Comparison of ENCODE assay signal across 14 mouse cellular contexts in genomic region chr14:120294480-120294879, GRCm38 (mm10). TPM values are rescaled to one million over a fixed set of nuclear protein-coding genes. Genes with fewer than 3 reads are reported as not detected.
A peak's percentile ranks its signal among the peaks of the same experiment; 100 is the strongest.
DNase-seq lines count a peak whose midpoint lies in the region; ATAC-seq and TF ChIP-seq lines count a peak whose summit lies in the region.
"Had no signal": no experiment of that assay in that cellular context is flagged by ENCODE, and none has a peak within 500 bp of the region (broad histone marks: within the 10 kb centered on the region; RNA-seq: fewer than 3 reads in every experiment).

No protein-coding gene starts in this region.

- peaks cover 15% of the 10 kb centered on the region for H3K79me2 ChIP-seq in heart, adult 2 months (replicated peaks; ENCODE audit: control insufficient read depth, insufficient read depth, low read length)

- 0 out of 2 replicates have a peak overlapping the region, but pooled peaks have one; percentile 1 for H3K4me2 ChIP-seq in lung, embryonic 14.5 days
- no peak overlapping the region for H3K4me2 ChIP-seq in embryonic facial prominence, embryonic 12.5 days (replicated peaks)
- H3K4me2 ChIP-seq in limb, embryonic 11.5 days (ENCODE audit: low read depth, severe bottlenecking): no peak overlapping the region

- H3K27me3 ChIP-seq in heart, adult 2 months (ENCODE audit: control insufficient read depth, insufficient read depth, low read length): no peaks in the 10 kb centered on the region
- H3K27me3 ChIP-seq in lung, embryonic 14.5 days (ENCODE audit: insufficient read depth, low read length): no peaks in the 10 kb centered on the region
- H3K27me3 ChIP-seq in embryonic facial prominence, embryonic 12.5 days: no peaks in the 10 kb centered on the region
- no peaks in the 10 kb centered on the region for H3K27me3 ChIP-seq in limb, embryonic 11.5 days (ENCODE audit: control insufficient read depth, insufficient read depth, low read length)

- H3K36me3 ChIP-seq in heart, adult 2 months (ENCODE audit: control insufficient read depth, insufficient read depth, low read length): peaks cover 58% of the 10 kb centered on the region
- peaks cover 2% of the 10 kb centered on the region; the same call in 1 of the 2 replicates for H3K36me3 ChIP-seq in lung, embryonic 14.5 days (ENCODE audit: insufficient read depth)
- 0 out of 2 replicates have a peak, but pooled peaks cover 7% of the 10 kb centered on the region for H3K36me3 ChIP-seq in embryonic facial prominence, embryonic 12.5 days
- no peaks in the 10 kb centered on the region for H3K36me3 ChIP-seq in limb, embryonic 11.5 days (ENCODE audit: control insufficient read depth, insufficient read depth, low read length)

- H3K4me1 ChIP-seq in heart, adult 2 months (ENCODE audit: control insufficient read depth, insufficient read depth, low read length): peaks cover 55% of the 10 kb centered on the region
- H3K4me1 ChIP-seq in lung, embryonic 14.5 days (ENCODE audit: insufficient read depth): peaks cover 45% of the 10 kb centered on the region
- H3K4me1 ChIP-seq in embryonic facial prominence, embryonic 12.5 days: peaks cover 76% of the 10 kb centered on the region
- H3K4me1 ChIP-seq in limb, embryonic 11.5 days (ENCODE audit: control insufficient read depth, insufficient read depth, low read length): peaks cover 20% of the 10 kb centered on the region

- no peak for ATAC-seq in lung, embryonic 14.5 days (ENCODE audit: insufficient read depth)
- ATAC-seq in embryonic facial prominence, embryonic 12.5 days (ENCODE audit: insufficient number of reproducible peaks, insufficient read depth, low FRiP score, low TSS enrichment): no peak
- no peak for ATAC-seq in limb, embryonic 11.5 days (ENCODE audit: insufficient number of reproducible peaks, low FRiP score, low TSS enrichment, low read depth)
- no peak for ATAC-seq in megakaryocyte, adult 5-6 weeks (ENCODE audit: poor library complexity, severe bottlenecking)

- H3K9me3 ChIP-seq in lung, embryonic 14.5 days (ENCODE audit: low read depth, low read length): no peaks in the 10 kb centered on the region
- no peaks in the 10 kb centered on the region for H3K9me3 ChIP-seq in embryonic facial prominence, embryonic 12.5 days
- no peaks in the 10 kb centered on the region for H3K9me3 ChIP-seq in limb, embryonic 11.5 days (ENCODE audit: control insufficient read depth, low read length)
- H3K9me3 ChIP-seq: midbrain, embryonic 10.5 days had no signal

- no peak for DNase-seq in heart, adult 2 months
- no peak for DNase-seq in heart, adult 8-10 months (ENCODE audit: low spot score)
- DNase-seq in lung, embryonic 14.5 days: peak; percentile 26
- DNase-seq in lung, adult 18-20 months: no peak
- DNase-seq in limb, embryonic 11.5 days (ENCODE audit: low spot score): no peak
- DNase-seq in spleen, adult 12 weeks (ENCODE audit: low spot score): no peak
- DNase-seq: adrenal gland, postnatal 25 days; cerebellum, adult 11 months; kidney, postnatal 14 days; layer of hippocampus, postnatal 36 days had no signal

- peak overlapping the region; percentile 90 for H3K27ac ChIP-seq in heart, adult 2 months
- peak overlapping the region; percentile 86 for H3K27ac ChIP-seq in lung, embryonic 14.5 days (ENCODE audit: low read depth)
- H3K27ac ChIP-seq in embryonic facial prominence, embryonic 12.5 days: peak overlapping the region; percentile 67
- 0 out of 2 replicates have a peak overlapping the region, but pooled peaks have one; percentile 16 for H3K27ac ChIP-seq in limb, embryonic 11.5 days (replicated peaks; ENCODE audit: low read depth, low read length)
- H3K27ac ChIP-seq: liver, embryonic 14.5 days; midbrain, embryonic 10.5 days had no signal

- intact Hi-C loops in heart, adult 2 months (cut with DNase I): no loop called here

- no peak for TF ChIP-seq CTCF in heart, adult 2 months (IDR thresholded peaks at IDR 0.05)
- TF ChIP-seq CTCF in lung, embryonic 14.5 days (IDR thresholded peaks at IDR 0.05; ENCODE audit: low read depth): no peak

- 0 out of 2 replicates have a peak overlapping the region, but pooled peaks have one; percentile 9 for H3K4me3 ChIP-seq in heart, adult 2 months
- no peak overlapping the region for H3K4me3 ChIP-seq in lung, embryonic 14.5 days (ENCODE audit: low read depth, low read length)
- no peak overlapping the region for H3K4me3 ChIP-seq in embryonic facial prominence, embryonic 12.5 days
- H3K4me3 ChIP-seq in limb, embryonic 11.5 days (ENCODE audit: low read depth, low read length): no peak overlapping the region
- H3K4me3 ChIP-seq: midbrain, embryonic 10.5 days had no signal

- peak; percentile 19; the same call in 1 of the 2 replicates for TF ChIP-seq POLR2A in heart, adult 2 months (IDR thresholded peaks at IDR 0.05; ENCODE audit: insufficient read depth, low read depth, low read length)

- WGBS in heart, adult 2 months: 29% methylated on average over 6 of the region's 6 CpGs
- WGBS in lung, embryonic 14.5 days: 80% methylated on average over 6 of the region's 6 CpGs
- 81% methylated on average over 6 of the region's 6 CpGs for WGBS in embryonic facial prominence, embryonic 12.5 days
- 88% methylated on average over 6 of the region's 6 CpGs for WGBS in limb, embryonic 11.5 days

- peak; percentile 94 for TF ChIP-seq EP300 in heart, adult 2 months (IDR thresholded peaks at IDR 0.05; ENCODE audit: insufficient read depth, low read depth, low read length)

- H3K9ac ChIP-seq in heart, adult 2 months (ENCODE audit: low read depth, low read length): no peak overlapping the region
- no peak overlapping the region for H3K9ac ChIP-seq in lung, embryonic 14.5 days
- no peak overlapping the region for H3K9ac ChIP-seq in embryonic facial prominence, embryonic 12.5 days
- no peak overlapping the region for H3K9ac ChIP-seq in limb, embryonic 11.5 days (ENCODE audit: low read length)
- H3K9ac ChIP-seq: liver, embryonic 14.5 days had no signal

RNA-seq across cellular contexts. Expression of gene Mbnl2, which starts 19.0 kb away (rescaled TPM):
- total RNA-seq in heart, adult 2 months (2021): 100 to 1,000 TPM; 221 to 258 TPM
- 91.1 and 133 TPM in 2 replicates for polyA plus RNA-seq in heart, adult 2 months (2012; rRNA removed)
- 100 to 1,000 TPM; 236 to 260 (median 252) TPM for total RNA-seq in heart, adult 8-10 months (2022)
- 110 and 119 TPM in 2 replicates for polyA plus RNA-seq in lung, embryonic 14.5 days (2014; fragmentation: Nextera tagmentation; extraction: Ambion mirVana)
- polyA plus RNA-seq in embryonic facial prominence, embryonic 12.5 days (2016; fragmentation: Nextera tagmentation; extraction: Ambion mirVana): 93.2 and 93.6 TPM in 2 replicates
- polyA plus RNA-seq in limb, embryonic 11.5 days (2014; fragmentation: Nextera tagmentation; extraction: Ambion mirVana): 62.1 and 64.9 TPM in 2 replicates
- total RNA-seq in megakaryocyte, adult 5-6 weeks (2015): 113 and 132 TPM in 2 replicates
- 94.7 and 111 TPM in 2 replicates for total RNA-seq in megakaryocyte, adult 5-6 weeks (2017)

Comparison
In these comparisons a context has a peak if more than half of its experiments do, and no peak if none do; other contexts are left out.
1. H3K27ac ChIP-seq: peak in every context shown above with its lines; median percentile 90 in heart, adult 2 months; 86 in lung, embryonic 14.5 days; 67 in embryonic facial prominence, embryonic 12.5 days; 16 in limb, embryonic 11.5 days.